Mouse (Mus musculus) intestine, embryonic 14.5 days (tissue): ENCODE data around the gene Fbrsl1. TPM values are rescaled to one million over a fixed set of nuclear protein-coding genes. Genes with fewer than 3 reads are reported as not detected.
A peak's percentile ranks its signal among the peaks of the same experiment; 100 is the strongest.

Experiments used
- ATAC-seq: fragments of 200-750 bp; cut with Nextera tagmentation; replicated peaks from 2 replicates; pipeline ENCODE4 v1.8.0; 2017; ENCODE audit warnings: low read depth, moderate number of reproducible peaks, moderate TSS enrichment, moderate library complexity; ENCODE audit not compliant: low FRiP score, low TSS enrichment
- DNase-seq: peaks from one replicate; pipeline ENCODE4 v3.0.0-alpha.2; 2018; ENCODE audit warnings: low spot score
- H3K27ac ChIP-seq: fragments of 300-500 bp; sonication (generic); 2 replicates; pipeline ENCODE4 v1.5.1; 2014; ENCODE audit warnings: low read depth, mild to moderate bottlenecking, control low read depth
- H3K27me3 ChIP-seq: fragments of 300-500 bp; sonication (generic); replicated peaks from 2 replicates; pipeline ENCODE4 v1.6.1; 2014; ENCODE audit warnings: low read length, control low read depth; ENCODE audit not compliant: control insufficient read depth, insufficient read depth
- H3K36me3 ChIP-seq: fragments of 300-500 bp; sonication (generic); 2 replicates; pipeline ENCODE4 v1.6.1; 2014; ENCODE audit warnings: low read length, control low read depth; ENCODE audit not compliant: control insufficient read depth, insufficient read depth
- H3K4me1 ChIP-seq: fragments of 300-500 bp; sonication (generic); replicated peaks from 2 replicates; pipeline ENCODE4 v1.6.1; 2014; ENCODE audit warnings: low read length, control low read depth, mixed read lengths; ENCODE audit not compliant: control insufficient read depth, insufficient read depth
- H3K4me2 ChIP-seq: fragments of 300-500 bp; sonication (generic); 2 replicates; pipeline ENCODE4 v1.6.1; 2014; ENCODE audit warnings: low read length
- H3K4me3 ChIP-seq: fragments of 300-500 bp; sonication (generic); 2 replicates; pipeline ENCODE4 v1.5.1; 2014; ENCODE audit warnings: low read depth, low read length, control low read depth, mixed read lengths
- H3K9ac ChIP-seq: fragments of 300-500 bp; sonication (generic); 2 replicates; pipeline ENCODE4 v1.6.1; 2014; ENCODE audit warnings: mild to moderate bottlenecking, low read length
- H3K9me3 ChIP-seq: fragments of 300-500 bp; sonication (generic); 2 replicates; pipeline ENCODE4 v1.6.1; 2016; ENCODE audit warnings: low read length, control low read depth; ENCODE audit not compliant: control insufficient read depth
- WGBS: fragments of 180-500 bp; shearing (Covaris S2); extraction: QIAGEN DNeasy Blood & Tissue Kit; methylation state at CpG from one replicate; pipeline ENCODE4 v1.1.7; 2014; 5-methylcytosine and 5-hydroxymethylcytosine counted together
- polyA plus RNA-seq: library from polyadenylated mRNA; unstranded; fragments of >200 nt; fragmentation: Nextera tagmentation; extraction: Ambion mirVana; gene quantifications from 2 replicates; pipeline ENCODE4 v1.2.1, GENCODE M21; 2014

Fbrsl1 gene
- polyA plus RNA-seq, 1 experiment from 2014 or later, result 13.3 TPM

- Histone ChIP-seq H3K4me3 (no peak overlapping the region), H3K4me1 (0 out of 2 replicates have a peak, but pooled peaks cover 3% of the 10 kb centered on the region), H3K9me3 (no peaks in the 10 kb centered on the region), H3K27ac (no peak overlapping the region), H3K36me3 (no peaks in the 10 kb centered on the region), H3K4me2 (no peak overlapping the region), H3K9ac (no peak overlapping the region), H3K27me3 (no peaks in the 10 kb centered on the region)
- 93% methylated on average over 8 of the region's 8 CpGs for WGBS
- no peak for ATAC-seq
- DNase-seq, result no peak
Measured at GRCm38 (mm10) chr5:110401101-110401500, 47.2 kb downstream of the Fbrsl1 start.

- Histone ChIP-seq H3K27me3 (no peaks in the 10 kb centered on the region), H3K4me2 (no peak overlapping the region), H3K4me3 (no peak overlapping the region), H3K9ac (no peak overlapping the region), H3K9me3 (no peaks in the 10 kb centered on the region), H3K36me3 (no peaks in the 10 kb centered on the region), H3K4me1 (no peaks in the 10 kb centered on the region), H3K27ac (no peak overlapping the region)
- ATAC-seq (no peak), DNase-seq (no peak)
- 78% methylated on average over 5 of the region's 5 CpGs for WGBS
Measured at GRCm38 (mm10) chr5:110395006-110395661, 53.2 kb downstream of the Fbrsl1 start.

DNA sequence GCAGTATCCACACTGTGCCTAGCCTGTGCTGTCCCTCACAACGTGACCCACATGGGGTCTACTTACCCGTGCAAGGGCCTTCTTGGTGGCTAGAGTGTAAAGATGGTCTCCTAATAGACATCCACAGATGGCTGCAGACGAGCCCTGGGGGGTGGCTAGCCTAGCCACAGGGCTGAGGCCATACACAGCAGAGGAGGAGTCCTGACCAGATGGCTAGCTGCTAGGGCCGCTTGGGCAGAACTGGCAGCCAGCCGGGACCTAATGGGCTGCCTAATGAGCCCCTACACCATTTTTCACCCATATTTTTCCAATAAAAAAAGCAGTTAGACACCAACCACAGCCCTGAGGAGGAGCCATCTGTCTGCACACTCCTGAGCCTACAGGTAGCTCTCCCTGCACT, 55.6 kb downstream of the Fbrsl1 start:
- H3K9me3 ChIP-seq, result no peaks in the 10 kb centered on the region
- no peak overlapping the region for H3K4me3 ChIP-seq
- no peak overlapping the region for H3K27ac ChIP-seq
- DNase-seq (no peak), ATAC-seq (no peak)
- H3K4me1 ChIP-seq, result no peaks in the 10 kb centered on the region
- no peaks in the 10 kb centered on the region for H3K36me3 ChIP-seq
- no peaks in the 10 kb centered on the region for H3K27me3 ChIP-seq
- no peak overlapping the region for H3K4me2 ChIP-seq
- no peak overlapping the region for H3K9ac ChIP-seq
- 71% methylated on average over 5 of the region's 5 CpGs for WGBS

- Histone ChIP-seq H3K9me3 (no peaks in the 10 kb centered on the region), H3K36me3 (no peaks in the 10 kb centered on the region), H3K9ac (no peak overlapping the region), H3K4me3 (no peak overlapping the region), H3K27me3 (0 out of 2 replicates have a peak, but pooled peaks cover 4% of the 10 kb centered on the region), H3K4me1 (peaks cover 9% of the 10 kb centered on the region; the same call in 1 of the 2 replicates), H3K27ac (no peak overlapping the region), H3K4me2 (no peak overlapping the region)
- DNase-seq, result no peak
- WGBS, result 82% methylated on average over 4 of the region's 4 CpGs
- ATAC-seq, result no peak
Measured at GRCm38 (mm10) chr5:110390631-110391030, 57.7 kb downstream of the Fbrsl1 start.

- peak overlapping the region; percentile 45 for H3K9ac ChIP-seq
- no peak overlapping the region for H3K27ac ChIP-seq
Measured at GRCm38 (mm10) chr5:110387332-110387731, 61.0 kb downstream of the Fbrsl1 start.

GRCm38 (mm10) chr5:110386371-110387330, 61.7 kb downstream of the Fbrsl1 start:
- 1% methylated on average over 87 of the region's 90 CpGs for WGBS
- peak overlapping the region; percentile 67 for H3K4me3 ChIP-seq
- H3K27me3 ChIP-seq, result 0 out of 2 replicates have a peak, but pooled peaks cover 4% of the 10 kb centered on the region
- no peaks in the 10 kb centered on the region for H3K36me3 ChIP-seq
- DNase-seq, result peak; percentile 81
- no peak overlapping the region for H3K27ac ChIP-seq
- peak; percentile 91 for ATAC-seq
- H3K9me3 ChIP-seq, result no peaks in the 10 kb centered on the region
- H3K4me2 ChIP-seq, result peak overlapping the region; percentile 69
- peak overlapping the region; percentile 45 for H3K9ac ChIP-seq
- peaks cover 10% of the 10 kb centered on the region; the same call in 1 of the 2 replicates for H3K4me1 ChIP-seq

More at GRCm38 (mm10) chr5:110387332-110387731, 61.0 kb downstream of the Fbrsl1 start:
- Histone ChIP-seq H3K4me1 (peaks cover 10% of the 10 kb centered on the region; the same call in 1 of the 2 replicates), H3K27me3 (0 out of 2 replicates have a peak, but pooled peaks cover 4% of the 10 kb centered on the region), H3K36me3 (no peaks in the 10 kb centered on the region), H3K9me3 (no peaks in the 10 kb centered on the region), H3K4me2 (peak overlapping the region; percentile 69), H3K4me3 (peak overlapping the region; percentile 67)
- no peak for ATAC-seq
- DNase-seq, result peak; percentile 61
- WGBS, result 17% methylated on average over 8 of the region's 8 CpGs

DNA sequence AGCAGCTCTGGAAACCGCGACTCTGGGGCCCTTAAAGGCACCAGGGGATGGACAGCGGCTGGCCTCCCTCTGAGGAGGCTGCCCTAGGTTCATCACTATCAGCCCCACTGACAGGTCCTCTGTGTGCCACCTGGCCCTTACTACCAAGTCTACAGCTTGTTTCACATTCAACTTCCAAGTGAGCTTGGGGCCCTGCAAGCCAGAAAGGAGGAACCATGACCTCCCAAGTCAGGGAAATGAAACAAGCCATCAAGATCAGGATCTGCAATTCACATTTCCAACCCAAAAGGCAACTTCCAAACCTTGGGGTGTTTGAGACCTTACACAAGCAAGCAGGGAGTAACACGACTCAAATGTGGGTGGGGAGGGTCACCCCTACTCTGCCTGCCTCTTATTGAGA, 63.0 kb downstream of the Fbrsl1 start:
- DNase-seq (no peak), ATAC-seq (no peak)
- Histone ChIP-seq H3K4me2 (0 out of 2 replicates have a peak overlapping the region, but pooled peaks have one; percentile 69), H3K9me3 (no peaks in the 10 kb centered on the region), H3K4me3 (no peak overlapping the region), H3K27me3 (0 out of 2 replicates have a peak, but pooled peaks cover 4% of the 10 kb centered on the region), H3K36me3 (no peaks in the 10 kb centered on the region), H3K27ac (no peak overlapping the region), H3K9ac (no peak overlapping the region), H3K4me1 (peaks cover 10% of the 10 kb centered on the region; the same call in 1 of the 2 replicates)
- WGBS, result 60% methylated on average over 4 of the region's 4 CpGs

- Histone ChIP-seq H3K9ac (no peak overlapping the region), H3K4me2 (no peak overlapping the region), H3K36me3 (no peaks in the 10 kb centered on the region; the same call in 1 of the 2 replicates), H3K9me3 (no peaks in the 10 kb centered on the region), H3K27me3 (0 out of 2 replicates have a peak, but pooled peaks cover 4% of the 10 kb centered on the region), H3K27ac (no peak overlapping the region), H3K4me3 (no peak overlapping the region), H3K4me1 (peaks cover 10% of the 10 kb centered on the region; the same call in 1 of the 2 replicates)
- 80% methylated on average over 6 of the region's 6 CpGs for WGBS
- DNase-seq (no peak), ATAC-seq (no peak)
Measured at GRCm38 (mm10) chr5:110384491-110384890, 63.8 kb downstream of the Fbrsl1 start.
